Mouse (Mus musculus): ENCODE data around the gene Cga.
A peak's percentile ranks its signal among the peaks of the same experiment; 100 is the strongest.

The Cga gene

GRCm38 (mm10) chr4:34893479-34893878 is at the start of gene Cga:
Cga (plus strand) TSS chr4:34893779.
- DNase-seq (ENCODE audit: low spot score) = no peak

- no peak for DNase-seq (ENCODE audit: low spot score)
These were observed 49.7 kb upstream of the Cga start for GRCm38 (mm10) chr4:34843839-34844238.

GRCm38 (mm10) chr4:34847679-34848309 is 45.8 kb upstream of the Cga start:
- DNase-seq (ENCODE audit: low spot score) = no peak

GRCm38 (mm10) chr4:34850156-34850555 is 43.4 kb upstream of the Cga start:
- no peak for DNase-seq (ENCODE audit: low spot score)

- no peak for DNase-seq (ENCODE audit: low spot score)
These were observed 41.5 kb upstream of the Cga start for GRCm38 (mm10) chr4:34852051-34852450.

GRCm38 (mm10) chr4:34855966-34856365 is 37.6 kb upstream of the Cga start:
- no peak for DNase-seq (ENCODE audit: low spot score)

GRCm38 (mm10) chr4:34858903-34859302 is 34.7 kb upstream of the Cga start:
- DNase-seq (ENCODE audit: low spot score) = no peak

- DNase-seq (ENCODE audit: low spot score) = no peak
These were observed 34.2 kb upstream of the Cga start for GRCm38 (mm10) chr4:34859416-34859815.

- DNase-seq (ENCODE audit: low spot score) = no peak
These were observed 32.1 kb upstream of the Cga start for GRCm38 (mm10) chr4:34861438-34861837.

- no peak for DNase-seq (ENCODE audit: low spot score)
These were observed 23.8 kb upstream of the Cga start for GRCm38 (mm10) chr4:34869813-34870212.

- no peak for DNase-seq (ENCODE audit: low spot score)
These were observed 20.6 kb upstream of the Cga start for GRCm38 (mm10) chr4:34872896-34873495.

GRCm38 (mm10) chr4:34874234-34874633 is 19.3 kb upstream of the Cga start:
- DNase-seq (ENCODE audit: low spot score) = no peak

GRCm38 (mm10) chr4:34880921-34881650 is 12.5 kb upstream of the Cga start:
- no peak for DNase-seq (ENCODE audit: low spot score)

- DNase-seq (ENCODE audit: low spot score) = no peak
These were observed 11.7 kb upstream of the Cga start for GRCm38 (mm10) chr4:34881851-34882250.

- peak; percentile 38 for DNase-seq (ENCODE audit: low spot score)
These were observed 11.2 kb upstream of the Cga start for GRCm38 (mm10) chr4:34882291-34882769.

- DNase-seq (ENCODE audit: low spot score) = peak; percentile 93
These were observed 10.8 kb upstream of the Cga start, which contains the start of gene Zfp292 for GRCm38 (mm10) chr4:34882818-34883217. Zfp292 (minus strand) TSS chr4:34882960.

GRCm38 (mm10) chr4:34883366-34884029 is 10.1 kb upstream of the Cga start:
- no peak for DNase-seq (ENCODE audit: low spot score)

GRCm38 (mm10) chr4:34885631-34886351 is 7.8 kb upstream of the Cga start:
- DNase-seq (ENCODE audit: low spot score) = no peak

- DNase-seq (ENCODE audit: low spot score) = peak; percentile 76
These were observed 7.0 kb upstream of the Cga start for GRCm38 (mm10) chr4:34886490-34887111.

- no peak for DNase-seq (ENCODE audit: low spot score)
These were observed 6.3 kb upstream of the Cga start for GRCm38 (mm10) chr4:34887295-34887694.

GRCm38 (mm10) chr4:34889101-34889811 is 4.3 kb upstream of the Cga start:
- no peak for DNase-seq (ENCODE audit: low spot score)

Data from left cerebral cortex, adult 11 months (tissue).